Mouse (Mus musculus) ZHBTc4 (cell line): Measurements from ENCODE around the gene Sae1.

Experiments
- DNase-seq: peaks from one replicate; pipeline ENCODE4 v3.0.0-alpha.2; 2011; ENCODE audit warnings: low read depth, low spot score

Sae1 gene

DNA sequence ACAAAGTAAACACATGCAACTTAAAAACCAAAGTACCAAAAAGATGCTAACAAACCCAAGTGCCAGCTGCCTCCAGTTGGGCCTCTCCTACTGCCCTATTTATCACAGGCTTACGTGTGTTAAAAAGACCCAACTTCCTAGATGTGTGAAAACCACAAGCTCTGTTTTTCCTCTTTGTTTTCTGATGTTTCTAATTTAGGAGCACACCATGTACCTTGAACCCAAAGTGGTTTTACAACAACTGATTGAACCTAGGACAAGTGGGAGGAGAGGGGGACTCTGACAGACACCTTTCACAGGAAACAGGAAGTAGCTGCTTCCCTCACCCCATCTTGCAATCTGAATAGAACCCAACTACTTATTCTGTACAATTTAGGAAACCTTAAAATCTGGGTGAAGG is 23.3 kb downstream of the Sae1 start:
- peak; percentile 6 for DNase-seq

DNA sequence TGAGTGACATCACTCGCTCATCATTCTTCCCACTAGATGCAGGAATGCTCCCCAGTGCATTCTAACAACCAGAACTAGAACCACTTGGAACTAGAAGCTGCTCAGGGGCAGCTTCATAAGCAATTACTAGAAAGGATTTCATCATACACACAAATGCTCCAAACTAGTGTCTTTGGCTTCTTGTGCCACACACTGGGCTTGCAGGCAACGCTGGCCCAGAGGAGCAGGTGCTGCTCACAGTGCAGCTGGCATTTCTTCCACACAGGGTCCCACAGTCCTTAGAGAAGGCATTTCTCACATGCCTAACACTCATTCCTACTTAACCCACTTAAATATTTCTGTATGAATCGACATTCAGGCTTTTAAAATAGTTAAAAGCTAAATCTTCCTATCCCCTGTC is 30.0 kb downstream of the Sae1 start:
- no peak for DNase-seq

DNA sequence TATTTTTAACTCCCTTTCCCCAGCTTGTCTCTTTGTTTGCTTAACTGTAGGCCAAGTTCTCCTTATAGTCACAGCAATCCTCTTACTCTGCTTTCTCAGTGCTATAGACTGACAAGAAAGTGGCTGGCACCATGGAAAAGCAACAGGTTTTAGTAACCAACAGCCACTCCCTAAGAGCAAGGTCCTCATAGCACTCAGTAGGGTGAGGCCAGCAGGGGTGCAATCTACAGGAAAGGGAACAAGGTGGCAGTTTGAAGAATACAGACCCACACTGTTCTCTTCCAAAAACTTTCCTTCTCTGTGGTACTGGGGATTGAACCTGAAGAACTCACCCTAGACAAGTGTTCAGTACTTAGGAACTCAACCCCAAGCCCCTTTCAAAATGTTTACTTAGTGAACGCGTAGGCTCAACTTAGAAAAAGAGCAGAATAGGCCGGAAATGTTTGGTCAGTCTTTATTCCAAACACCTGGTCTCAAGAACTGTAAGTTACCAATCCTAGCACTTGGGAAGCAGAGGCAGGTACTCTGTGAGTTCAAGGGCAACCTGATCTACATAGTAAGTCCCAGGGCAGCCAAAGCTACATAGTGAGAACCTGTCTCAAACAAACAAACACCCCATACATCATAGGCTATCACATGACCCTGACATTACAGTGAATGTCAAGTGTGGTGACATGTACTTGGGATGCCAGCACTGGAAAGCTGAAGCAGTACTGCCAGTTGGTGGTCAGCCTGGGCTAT is 31.6 kb downstream of the Sae1 start:
- DNase-seq, result no peak

DNA sequence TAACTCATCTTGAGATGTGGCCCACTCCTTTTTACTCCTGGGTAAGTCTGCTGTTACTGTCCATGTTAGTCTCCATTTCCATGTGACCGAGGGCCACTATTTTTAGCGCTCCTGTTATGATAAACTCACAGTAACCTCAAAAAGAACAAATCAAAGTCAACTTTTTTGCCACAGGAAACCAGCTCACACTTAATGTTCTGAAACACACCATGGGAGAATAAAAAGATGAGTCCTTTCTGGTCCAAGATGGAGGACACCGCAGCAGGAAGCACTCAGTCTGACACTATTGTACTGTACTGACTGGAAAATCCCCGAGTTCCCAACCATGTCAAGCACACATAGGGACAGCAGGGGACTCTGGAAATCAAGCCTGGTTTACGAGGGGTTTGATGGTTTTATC is 37.6 kb downstream of the Sae1 start:
- DNase-seq, result no peak

DNA sequence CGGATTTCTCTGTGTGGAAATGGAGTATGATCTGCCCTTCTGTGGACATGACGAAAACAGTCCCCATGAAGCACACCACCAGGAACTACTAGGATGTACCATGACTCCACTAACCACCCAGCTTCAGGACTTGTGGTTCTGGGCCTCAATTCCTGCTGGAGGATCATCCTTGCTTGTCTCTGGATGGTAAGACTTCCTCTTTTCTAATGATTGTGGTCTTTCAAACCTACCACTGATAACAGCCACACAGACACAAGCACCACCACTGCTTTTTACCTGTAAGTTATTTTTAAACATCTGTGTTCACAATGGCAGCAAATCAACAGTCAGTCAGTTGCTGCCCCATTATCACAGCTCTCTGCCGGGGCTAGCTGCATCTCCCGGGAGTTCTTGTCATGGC is 42.3 kb downstream of the Sae1 start:
- DNase-seq, result no peak

DNA sequence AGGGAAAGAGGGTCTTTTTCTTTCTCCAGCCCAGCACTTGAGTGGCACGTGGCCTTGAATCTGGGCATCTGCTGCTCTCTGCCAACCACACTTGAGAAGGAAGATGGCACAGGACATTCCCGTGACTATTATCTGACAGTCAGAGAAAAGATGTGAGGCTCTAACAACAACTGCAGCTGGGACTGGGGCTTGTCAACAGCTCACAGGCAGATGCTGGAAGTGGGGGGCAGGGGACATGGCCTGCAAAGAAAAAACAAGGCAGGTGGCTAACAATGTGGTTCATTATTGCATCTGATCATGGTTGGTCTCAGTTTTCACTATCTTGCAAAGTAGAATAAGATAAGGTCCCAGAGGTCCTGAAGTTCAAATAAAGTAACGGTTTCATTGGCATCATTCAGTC is 43.0 kb downstream of the Sae1 start:
- no peak for DNase-seq

DNA sequence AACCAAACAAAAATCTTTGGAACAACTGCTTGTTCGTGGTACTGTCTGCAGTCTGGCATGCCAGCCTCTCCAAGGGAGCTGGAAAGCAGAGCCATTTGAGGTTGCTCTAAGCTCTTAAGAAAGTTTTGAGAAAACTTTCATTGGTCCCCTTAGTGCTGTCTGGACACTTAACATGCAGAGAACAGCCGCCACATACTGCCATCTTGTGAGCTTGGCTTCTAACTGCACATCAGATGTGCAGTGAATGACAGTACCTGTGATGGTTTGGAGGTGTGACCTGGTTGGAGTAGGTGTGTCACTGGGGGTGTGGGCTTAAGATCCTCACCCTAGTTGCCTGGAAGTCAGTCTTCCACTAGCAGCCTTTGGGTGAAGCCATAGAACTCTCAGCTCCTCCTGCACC is 49.9 kb downstream of the Sae1 start:
- peak; percentile 70 for DNase-seq

DNA sequence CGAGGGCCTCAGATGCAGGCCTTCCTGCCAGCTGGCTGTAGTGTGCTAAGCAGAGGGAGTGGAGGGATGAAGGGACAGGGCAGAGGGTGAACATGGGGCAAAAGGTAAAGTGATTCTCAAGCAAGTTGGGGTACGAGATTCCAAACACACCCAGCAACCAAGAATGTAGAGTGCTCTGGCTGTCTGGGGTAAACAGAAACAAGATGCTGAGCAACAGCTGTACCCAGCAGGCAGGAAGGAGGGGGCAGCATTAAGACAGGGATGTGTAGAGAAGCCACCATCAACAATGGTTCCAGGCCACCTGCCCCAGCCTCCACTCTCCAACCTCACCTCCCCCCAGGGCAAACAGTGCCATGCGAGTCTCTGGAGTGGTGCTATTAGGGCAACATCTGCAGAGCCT is 58.5 kb downstream of the Sae1 start:
- no peak for DNase-seq

DNA sequence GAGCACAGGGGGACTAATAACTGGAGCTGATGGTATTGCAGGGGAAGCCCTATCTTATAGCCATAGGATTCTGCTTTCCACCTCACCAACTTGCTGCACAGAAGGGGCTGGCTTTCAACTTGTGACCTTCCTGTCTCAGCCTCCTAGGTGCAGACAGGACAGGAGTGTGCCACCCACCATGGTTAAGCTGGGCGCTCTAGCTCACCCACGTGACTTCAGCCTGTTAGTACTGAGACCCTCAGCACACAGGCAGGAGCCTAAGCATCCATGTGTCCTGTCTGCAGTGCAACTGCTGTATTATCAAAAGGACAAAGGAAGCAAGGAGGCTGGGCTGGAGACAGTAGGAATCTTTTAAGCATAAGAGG is 61.0 kb downstream of the Sae1 start:
- DNase-seq, result peak; percentile 46

DNA sequence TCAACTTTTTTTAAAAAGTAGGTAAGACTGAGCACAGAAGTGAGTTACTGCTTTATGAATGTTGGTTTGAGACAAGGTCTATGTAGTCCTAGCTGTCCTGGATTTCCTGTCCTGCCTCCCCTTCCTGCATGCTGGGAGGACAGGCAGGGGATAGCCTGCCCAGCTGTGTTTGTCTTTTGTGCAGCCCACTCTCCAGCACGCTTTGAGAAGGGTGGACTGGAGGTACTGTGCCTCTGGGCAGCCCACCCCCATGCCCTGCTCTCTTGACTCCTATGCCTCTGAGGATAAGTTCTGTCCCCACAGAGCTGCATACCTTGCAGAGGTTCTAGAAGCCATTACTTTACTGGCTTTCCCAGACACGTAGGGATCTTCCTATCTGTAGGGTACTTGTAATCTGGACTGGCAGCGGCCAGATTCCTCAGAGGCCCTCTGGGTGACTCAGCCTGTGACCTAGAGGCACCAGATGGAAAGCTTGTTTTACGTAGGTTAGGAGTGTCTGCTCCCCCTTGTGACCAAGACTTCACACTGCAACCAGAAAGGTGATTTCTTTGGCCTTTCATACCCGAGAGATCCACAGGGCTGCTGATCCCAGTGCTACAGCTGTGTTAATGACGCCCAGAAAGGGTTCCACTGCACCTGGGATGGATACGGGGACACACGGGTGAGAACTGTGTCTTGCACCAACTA is 61.5 kb downstream of the Sae1 start:
- peak; percentile 89 for DNase-seq

DNA sequence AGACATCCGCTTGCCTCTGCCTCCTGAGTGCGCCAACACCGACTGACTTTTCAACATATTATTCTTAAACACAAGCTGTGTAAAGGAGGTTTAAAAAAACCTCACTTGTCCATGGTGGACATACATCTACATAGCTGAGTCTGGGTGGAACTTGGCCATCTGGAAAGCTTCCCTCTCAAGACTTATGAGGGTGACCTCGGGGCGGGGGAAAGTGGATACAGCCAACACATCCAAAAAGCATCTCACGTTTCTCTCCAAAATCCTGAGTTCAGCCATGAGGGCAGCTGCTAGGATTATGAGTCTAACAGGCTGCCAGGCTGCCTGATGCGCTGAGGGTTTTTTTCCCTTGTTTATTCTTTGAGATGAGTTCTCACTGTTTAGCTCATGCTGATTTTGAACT is 62.9 kb downstream of the Sae1 start:
- no peak for DNase-seq

DNA sequence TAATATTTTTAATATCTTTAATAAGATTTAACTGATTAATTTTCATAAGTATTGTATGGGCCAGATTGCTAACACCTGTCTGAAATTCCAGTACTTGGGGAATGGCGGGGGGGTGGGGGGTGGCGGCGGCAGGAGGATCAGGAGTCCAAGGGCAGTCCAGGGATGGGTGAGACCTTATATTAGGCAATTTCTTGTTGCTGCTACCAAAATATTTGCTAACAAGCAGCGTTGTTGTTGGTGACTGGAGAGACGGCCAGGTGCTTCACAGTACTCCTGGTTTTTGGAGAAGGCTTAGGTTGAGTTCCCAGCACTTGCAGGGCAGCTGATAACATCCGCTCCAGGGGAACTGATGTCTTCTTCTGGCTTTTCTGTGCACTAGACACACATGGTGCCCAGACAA is 67.1 kb downstream of the Sae1 start:
- no peak for DNase-seq

DNA sequence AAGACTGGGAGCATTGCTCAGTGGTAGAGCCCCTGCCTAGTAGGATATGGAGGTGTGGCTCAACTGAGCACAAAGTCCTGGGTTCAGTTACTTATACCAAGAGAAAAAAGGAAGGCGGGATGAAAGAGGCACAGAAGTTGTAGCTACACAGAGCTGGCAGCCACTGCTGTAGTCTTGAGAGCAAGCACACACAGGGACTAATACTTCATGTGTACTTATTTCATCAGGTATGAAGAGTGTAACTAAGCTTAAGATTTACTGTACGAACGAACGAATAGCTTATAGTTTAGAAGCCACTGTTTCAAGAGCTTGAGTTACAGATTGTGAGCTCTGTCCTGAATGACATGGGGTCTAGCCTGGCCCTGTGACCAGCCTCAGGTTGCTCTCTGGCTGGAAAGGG is 68.4 kb downstream of the Sae1 start:
- DNase-seq, result no peak

DNA sequence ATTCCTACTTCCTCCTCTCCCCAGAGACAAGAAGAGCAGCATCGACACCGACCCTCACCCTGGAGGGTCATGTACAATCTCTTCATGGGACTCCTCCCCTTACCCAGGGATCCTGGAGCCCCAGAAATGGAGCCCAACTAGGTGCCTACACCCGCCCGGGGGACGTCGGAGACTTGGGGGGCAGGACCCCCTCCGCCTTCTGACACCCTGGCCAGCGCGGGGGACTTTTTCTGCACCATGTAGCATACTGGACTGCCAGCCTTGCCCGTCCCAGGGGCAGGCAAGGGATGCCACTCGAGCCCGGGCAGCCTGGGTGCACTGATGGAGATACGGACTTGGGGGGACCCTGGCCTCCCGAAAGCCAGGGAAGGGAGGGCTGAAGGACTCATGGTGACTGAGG is 70.5 kb downstream of the Sae1 start:
- DNase-seq, result no peak

DNA sequence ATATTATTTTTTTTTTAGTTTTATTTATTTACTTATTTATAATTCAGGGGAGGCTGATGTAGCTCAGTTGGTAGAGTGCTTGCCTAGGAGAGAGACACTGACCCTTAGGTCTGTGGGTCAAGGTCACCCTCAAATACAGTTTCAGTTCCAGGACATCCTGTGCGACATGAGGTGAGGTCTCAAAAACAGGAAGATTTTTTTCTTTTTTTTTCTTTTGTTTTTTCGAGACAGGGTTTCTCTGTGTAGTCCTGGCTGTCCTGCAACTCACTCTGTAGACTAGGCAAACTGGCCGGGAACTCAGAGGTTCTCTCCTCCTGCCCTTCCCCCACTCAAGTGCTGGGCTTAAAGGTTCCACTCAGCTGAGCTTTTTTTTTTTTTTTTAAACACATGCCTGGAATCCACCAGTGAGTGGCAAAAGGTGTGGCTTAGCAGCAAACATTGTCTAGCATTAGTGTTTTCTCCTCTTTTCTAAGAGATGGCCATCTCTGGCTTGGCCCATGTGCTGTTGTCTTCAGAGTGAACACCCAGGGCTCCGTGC is 72.3 kb downstream of the Sae1 start:
- no peak for DNase-seq

DNA sequence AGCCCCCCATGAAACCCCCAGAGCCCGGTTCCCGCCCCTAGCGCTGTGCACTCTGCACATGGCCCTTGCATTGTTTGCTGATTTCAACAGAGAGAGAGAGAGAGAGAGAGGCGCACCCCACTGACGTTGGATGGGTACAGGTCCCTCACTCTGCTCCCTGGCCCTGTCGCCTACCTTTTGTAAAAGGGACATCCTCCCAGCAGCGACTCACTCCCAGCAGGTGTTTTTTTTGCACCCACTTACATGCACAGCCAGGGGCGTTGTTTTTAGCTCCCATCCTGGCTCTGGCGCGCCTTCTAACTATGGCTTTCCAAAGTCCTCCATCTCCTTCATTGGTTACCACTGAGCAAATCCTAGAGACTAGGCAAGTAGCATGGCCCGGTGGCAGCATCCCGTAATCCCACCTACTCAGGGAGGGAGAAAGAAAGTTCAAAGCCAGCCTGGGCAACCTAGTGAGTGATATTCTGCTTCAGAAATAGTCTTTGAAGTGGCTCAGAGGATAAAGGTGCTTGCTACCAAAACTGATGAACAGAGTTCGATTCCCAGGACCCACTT is 73.3 kb downstream of the Sae1 start:
- no peak for DNase-seq

DNA sequence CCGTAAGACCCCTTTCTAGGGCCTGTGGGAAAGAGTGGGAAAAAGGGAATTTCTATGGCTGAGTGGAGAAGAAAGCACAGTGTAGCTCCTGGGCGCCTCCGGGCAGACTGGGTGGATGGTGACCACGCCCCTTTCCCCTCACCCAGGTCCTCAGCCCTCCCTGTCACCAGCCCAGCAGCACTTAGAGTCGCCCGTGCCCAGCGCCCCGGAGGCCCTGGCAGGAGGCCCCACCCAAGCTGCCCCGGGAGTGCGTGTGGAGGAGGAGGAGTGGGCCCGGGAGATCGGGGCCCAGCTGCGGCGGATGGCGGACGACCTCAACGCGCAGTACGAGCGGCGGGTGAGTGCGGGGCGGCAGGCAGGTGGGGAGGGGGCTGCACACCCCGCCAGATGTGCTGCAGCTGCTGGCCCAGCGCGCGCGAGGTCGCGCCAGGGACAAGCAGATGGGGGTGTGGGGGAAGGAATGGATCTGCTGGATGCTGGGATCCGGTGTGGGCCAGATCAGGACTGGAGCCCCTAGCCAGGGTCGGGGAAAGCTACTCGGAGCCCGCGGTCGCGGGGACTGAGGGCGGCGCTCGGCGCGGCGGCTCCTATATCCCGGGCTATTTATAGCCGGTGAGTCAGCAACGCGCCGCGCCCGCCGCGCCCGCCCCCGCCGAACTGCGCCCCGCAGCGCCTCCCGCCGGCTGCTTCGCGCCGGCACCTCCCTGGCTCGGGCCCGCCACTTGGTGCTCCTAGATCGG is 74.0 kb downstream of the Sae1 start:
- peak; percentile 88 for DNase-seq

DNA sequence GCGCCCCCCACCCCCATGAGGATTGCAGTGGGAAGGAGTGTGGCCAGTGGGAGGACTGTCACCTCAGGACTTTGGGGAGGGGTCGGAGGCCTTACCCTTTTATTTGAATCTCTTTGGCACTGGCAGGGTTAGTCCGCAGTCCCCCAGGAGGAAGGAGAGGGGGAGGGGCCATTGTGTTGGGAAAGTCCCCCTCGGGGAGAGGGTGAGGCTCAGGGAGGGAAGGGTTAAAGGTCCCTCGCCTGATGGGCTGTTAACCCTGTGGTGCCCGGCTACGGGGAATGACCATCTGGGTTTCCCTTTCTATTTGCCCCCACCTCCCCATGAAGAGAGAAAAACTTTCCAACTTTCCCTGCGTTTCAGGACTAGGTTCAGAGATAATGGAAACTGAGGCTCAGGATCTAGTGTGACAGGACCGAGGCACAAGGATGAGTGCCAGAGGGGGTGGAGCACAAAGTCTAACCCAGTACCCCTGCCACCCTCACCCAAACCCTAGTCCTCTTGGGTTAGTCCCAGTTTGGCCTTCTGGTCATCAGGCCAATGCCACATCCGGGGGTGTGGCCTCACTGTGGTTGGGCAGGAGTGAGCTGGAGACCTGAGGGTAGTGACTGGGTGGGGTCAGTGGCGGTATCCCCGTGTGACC is 74.8 kb downstream of the Sae1 start:
- peak; percentile 56 for DNase-seq

DNA sequence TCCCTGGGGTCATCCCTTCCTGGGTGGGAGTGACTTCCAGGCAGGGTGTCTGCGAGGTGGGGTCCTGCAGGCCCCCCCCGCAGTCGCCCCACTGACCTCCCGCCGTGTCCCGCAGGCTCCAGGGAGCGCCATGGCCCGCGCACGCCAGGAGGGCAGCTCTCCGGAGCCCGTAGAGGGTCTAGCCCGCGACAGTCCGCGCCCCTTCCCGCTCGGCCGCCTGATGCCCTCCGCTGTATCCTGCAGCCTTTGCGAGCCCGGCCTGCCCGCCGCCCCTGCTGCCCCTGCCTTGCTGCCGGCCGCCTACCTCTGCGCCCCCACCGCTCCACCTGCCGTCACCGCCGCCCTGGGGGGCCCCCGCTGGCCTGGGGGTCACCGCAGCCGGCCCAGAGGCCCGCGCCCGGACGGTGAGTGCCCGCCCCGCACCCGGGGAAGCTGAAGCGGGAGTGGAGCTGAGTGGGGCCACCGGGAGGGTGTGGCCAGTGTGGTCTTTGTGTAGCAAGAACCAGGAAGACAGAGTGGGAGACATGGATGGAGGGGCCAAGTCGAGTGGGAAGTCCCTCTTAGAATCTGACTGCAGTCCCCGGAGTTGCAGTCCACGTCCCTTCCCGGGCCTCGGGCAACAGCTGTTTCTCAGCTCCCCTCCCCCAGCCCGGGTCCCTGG is 75.5 kb downstream of the Sae1 start:
- peak; percentile 35 for DNase-seq

DNA sequence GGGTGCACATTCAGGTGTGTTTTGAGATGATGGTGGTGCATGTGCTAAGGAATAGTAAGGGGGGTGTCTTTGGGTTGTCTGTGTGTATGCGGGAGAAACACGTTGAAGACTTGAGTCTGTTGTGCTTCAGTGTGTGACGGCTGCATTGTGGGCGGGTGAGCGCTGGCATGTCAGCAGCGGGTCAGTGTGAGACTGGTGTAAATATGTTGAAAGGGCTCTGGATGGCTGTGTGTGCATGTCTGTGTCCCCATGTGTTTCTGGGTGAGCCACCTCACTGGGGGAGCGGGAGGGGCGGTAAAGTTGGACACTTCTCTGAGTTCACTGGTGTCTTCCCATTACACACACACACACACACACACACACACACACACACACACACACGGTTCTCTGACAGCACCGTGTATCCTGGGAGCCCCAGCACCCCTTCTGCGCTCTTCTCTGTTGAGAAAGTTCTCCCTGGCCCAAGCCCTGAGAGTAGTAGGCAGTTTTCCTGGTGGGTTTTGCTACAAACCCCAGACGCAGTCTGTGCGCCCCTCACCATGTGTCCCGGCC is 76.1 kb downstream of the Sae1 start:
- DNase-seq, result no peak
